Mouse (Mus musculus) C2C12 (cell line): Measurements from ENCODE around the gene Wdr25. TPM values are rescaled to one million over a fixed set of nuclear protein-coding genes. Genes with fewer than 3 reads are reported as not detected.
"Not testable (repeated sequence)": the region's sequence is repeated elsewhere in the genome, so short reads cannot be mapped to it uniquely, and the experiment has no call there.

Experiments used
- H3K27me3 ChIP-seq: one replicate; pipeline ENCODE4 v1.6.1; 2011; ENCODE audit not compliant: control insufficient read depth, insufficient read depth, insufficient read length
- H3K36me3 ChIP-seq: one replicate; pipeline ENCODE4 v1.6.1; 2011; ENCODE audit not compliant: control insufficient read depth, insufficient read depth
- H3K4me3 ChIP-seq: one replicate; pipeline ENCODE4 v1.5.1; 2011; ENCODE audit warnings: mild to moderate bottlenecking, control low read depth; ENCODE audit not compliant: poor library complexity, insufficient read depth, severe bottlenecking
- H3K79me2 ChIP-seq: one replicate; pipeline ENCODE4 v1.6.1; 2011; ENCODE audit not compliant: control insufficient read depth, insufficient read depth
- H3K79me3 ChIP-seq: one replicate; pipeline ENCODE4 v1.6.1; 2011; ENCODE audit warnings: low read depth, control low read depth
- H3ac ChIP-seq: one replicate; pipeline ENCODE3; 2011; ENCODE audit warnings: low read depth; ENCODE audit not compliant: control insufficient read depth, insufficient read length
- CEBPB ChIP-seq: IDR thresholded peaks from one replicate; pipeline ENCODE4 v1.6.1; 2011; ENCODE audit warnings: low read depth, mild to moderate bottlenecking, control low read depth, moderate library complexity
- CTCF ChIP-seq: IDR thresholded peaks from one replicate; pipeline ENCODE4 v1.5.1; 2011; ENCODE audit not compliant: control insufficient read depth, insufficient read depth, insufficient read length
- FOSL1 ChIP-seq: IDR thresholded peaks from one replicate; pipeline ENCODE4 v1.8.0; 2011; ENCODE audit warnings: mild to moderate bottlenecking, low read length; ENCODE audit not compliant: poor library complexity, insufficient read depth, severe bottlenecking
- MAX ChIP-seq: IDR thresholded peaks from one replicate; pipeline ENCODE4 v1.6.1; 2011; ENCODE audit warnings: mild to moderate bottlenecking, control low read depth
- MYOD1 ChIP-seq: IDR thresholded peaks from one replicate; pipeline ENCODE4 v1.6.1; 2011; ENCODE audit warnings: low read depth; ENCODE audit not compliant: control insufficient read depth, insufficient read length
- MYOG ChIP-seq: IDR thresholded peaks from one replicate; pipeline ENCODE4 v1.6.1; 2011; ENCODE audit not compliant: control insufficient read depth, insufficient read length; ENCODE audit errors: extremely low read depth
- USF1 ChIP-seq: IDR thresholded peaks from one replicate; pipeline ENCODE4 v1.6.1; 2011; ENCODE audit warnings: low read depth, mild to moderate bottlenecking, control low read depth, moderate library complexity
- long read RNA-seq, 2 experiments: library from polyadenylated mRNA; unstranded; transcript quantifications; one replicate each; pipeline ENCODE4 v2.0.0; 2019 to 2020
- polyA plus RNA-seq: library from polyadenylated mRNA; unstranded; fragments of >200 nt; fragmentation: generic; extraction: Trizol; gene quantifications from one replicate; pipeline ENCODE4 v1.2.1, GENCODE M21; 2012; ENCODE audit warnings: missing spikeins

Wdr25 gene
- 9.4 TPM for polyA plus RNA-seq
- long read RNA-seq, experiment 1 = 0 reads
- long read RNA-seq, experiment 2, partial matches to known transcripts = 4 of 19 reads
- long read RNA-seq, experiment 2, other reads (novel, unspliced or antisense) = 15 of 19 reads

- Histone ChIP-seq H3K79me3 (peaks cover 28% of the 10 kb centered on the region), H3K36me3 (peaks cover 26% of the 10 kb centered on the region), H3K27me3 (no peaks in the 10 kb centered on the region), H3K79me2 (peaks cover 62% of the 10 kb centered on the region), H3ac (peak within 1 kb of the TSS; percentile 88), H3K4me3 (peak within 1 kb of the TSS; percentile 79)
- TF ChIP-seq CEBPB (peak; percentile 20), CTCF (no peak), FOSL1 (no peak), USF1 (no peak)
Observed at GRCm38 (mm10) chr12:108892989-108893714, at the start of gene Wdr25. Wdr25 (plus strand) TSS chr12:108893631.

GRCm38 (mm10) chr12:108848033-108848432, 45.4 kb upstream of the Wdr25 start:
- not testable (repeated sequence) for H3K36me3 ChIP-seq, H3K4me3 ChIP-seq, H3K79me2 ChIP-seq, H3K79me3 ChIP-seq, H3K27me3 ChIP-seq, H3ac ChIP-seq

GRCm38 (mm10) chr12:108849488-108850022, 43.9 kb upstream of the Wdr25 start:
- H3K27me3 ChIP-seq = no peaks in the 10 kb centered on the region
- no peaks in the 10 kb centered on the region for H3K79me2 ChIP-seq
- no peak overlapping the region for H3K4me3 ChIP-seq
- no peaks in the 10 kb centered on the region for H3K79me3 ChIP-seq
- TF ChIP-seq CEBPB (no peak), USF1 (no peak), MYOG (no peak), MAX (no peak), CTCF (no peak), FOSL1 (no peak), MYOD1 (no peak)
- no peaks in the 10 kb centered on the region for H3K36me3 ChIP-seq
- no peak overlapping the region for H3ac ChIP-seq

- Histone ChIP-seq H3K4me3 (no peak overlapping the region), H3K27me3 (no peaks in the 10 kb centered on the region), H3K79me2 (no peaks in the 10 kb centered on the region), H3K79me3 (no peaks in the 10 kb centered on the region), H3ac (no peak overlapping the region), H3K36me3 (no peaks in the 10 kb centered on the region)
- TF ChIP-seq MYOG (no peak), USF1 (no peak), MAX (no peak), CTCF (no peak), MYOD1 (no peak), FOSL1 (no peak), CEBPB (no peak)
Observed at GRCm38 (mm10) chr12:108850129-108850528, 43.3 kb upstream of the Wdr25 start.

- Histone ChIP-seq H3ac (no peak overlapping the region), H3K27me3 (no peaks in the 10 kb centered on the region)
Observed at GRCm38 (mm10) chr12:108850886-108851285, 42.5 kb upstream of the Wdr25 start.

GRCm38 (mm10) chr12:108852822-108853221, 40.6 kb upstream of the Wdr25 start:
- no peaks in the 10 kb centered on the region for H3K79me2 ChIP-seq
- H3K79me3 ChIP-seq = no peaks in the 10 kb centered on the region
- no peaks in the 10 kb centered on the region for H3K36me3 ChIP-seq
- H3K27me3 ChIP-seq = no peaks in the 10 kb centered on the region
- no peak overlapping the region for H3K4me3 ChIP-seq
- TF ChIP-seq FOSL1 (no peak), MAX (no peak), MYOD1 (no peak), CTCF (no peak), MYOG (no peak), CEBPB (no peak)
- H3ac ChIP-seq = no peak overlapping the region

More at GRCm38 (mm10) chr12:108850886-108851285, 42.5 kb upstream of the Wdr25 start:
- Histone ChIP-seq H3K79me2 (no peaks in the 10 kb centered on the region), H3K4me3 (no peak overlapping the region), H3K36me3 (no peaks in the 10 kb centered on the region), H3K79me3 (no peaks in the 10 kb centered on the region)
- TF ChIP-seq MAX (no peak), MYOG (no peak), MYOD1 (no peak), CTCF (no peak), CEBPB (no peak), USF1 (no peak), FOSL1 (no peak)
